Mouse (Mus musculus) layer of hippocampus, adult 2 months (tissue): ENCODE data around the gene Dazap1. TPM values are rescaled to one million over a fixed set of nuclear protein-coding genes. Genes with fewer than 3 reads are reported as not detected.

Experiments
- DNase-seq, 2 experiments: peaks; one replicate each; pipeline ENCODE4 v3.0.0; 2022; ENCODE audit warnings: low spot score in 2 of 2
- H3K27ac ChIP-seq: fragments of 200-600 bp; 2 replicates; pipeline ENCODE4 v1.8.1; 2022
- H3K4me3 ChIP-seq: fragments of 200-600 bp; 2 replicates; pipeline ENCODE4 v1.8.1; 2022; ENCODE audit warnings: mild to moderate bottlenecking
- CTCF ChIP-seq: fragments of 200-600 bp; conservative IDR thresholded peaks from 2 replicates; pipeline ENCODE4 v1.8.1; 2022; ENCODE audit warnings: antibody characterized with exemption, mild to moderate bottlenecking, moderate library complexity
- microRNA-seq, 2 experiments: library from miRNA; unstranded; fragments of <30 nt; microRNA quantifications; one replicate each; pipeline ENCODE4 v1.2.0; 2021
- total RNA-seq, 2 experiments: library from RNA; stranded (reverse); gene quantifications; 2 replicates each; pipeline ENCODE4 v1.2.3; 2021

Dazap1 gene
- total RNA-seq, 2 experiments from 2014 or later, result 91.2 to 95.4 TPM

GRCm38 (mm10) chr10:80330888-80331287, 69.6 kb downstream of the Dazap1 start:
- H3K4me3 ChIP-seq, result no peak overlapping the region

GRCm38 (mm10) chr10:80331636-80332524, 70.6 kb downstream of the Dazap1 start:
- DNase-seq, result no peak
- no peak overlapping the region for H3K27ac ChIP-seq
- H3K4me3 ChIP-seq, result no peak overlapping the region
- no peak for TF ChIP-seq CTCF

More at GRCm38 (mm10) chr10:80330888-80331287, 69.6 kb downstream of the Dazap1 start:
- no peak for DNase-seq
- no peak for TF ChIP-seq CTCF
- no peak overlapping the region for H3K27ac ChIP-seq

- Histone ChIP-seq H3K4me3 (no peak overlapping the region), H3K27ac (no peak overlapping the region)
- DNase-seq, result no peak
- no peak for TF ChIP-seq CTCF
These were observed 71.3 kb downstream of the Dazap1 start for GRCm38 (mm10) chr10:80332525-80332989.

GRCm38 (mm10) chr10:80336263-80336662, 75.0 kb downstream of the Dazap1 start:
- no peak for DNase-seq
- TF ChIP-seq CTCF, result no peak
- H3K4me3 ChIP-seq, result no peak overlapping the region
- H3K27ac ChIP-seq, result no peak overlapping the region

Small RNA genes within 50 kb of the gene (microRNA-seq; reads per million reads assigned to microRNA genes)
- gene Mir6911, result 0.96 to 2.6 reads per million in 2 experiments

Other genes with a start within 250 kb of the Dazap1 start
- gene Arhgap45, start 244.8 kb upstream of the Dazap1 start, total RNA-seq, result 1 to 10 TPM; 3.7 to 4.4 TPM
- gene Polr2e, start 221.7 kb upstream of the Dazap1 start, total RNA-seq, result 10 to 100 TPM; 77.8 to 79.1 TPM
- 100 to 1,000 TPM; 440 to 464 TPM for gene Gpx4, start 214.3 kb upstream of the Dazap1 start, total RNA-seq
- 10 to 100 TPM; 22.4 to 23.4 TPM for gene Sbno2, start 155.9 kb upstream of the Dazap1 start, total RNA-seq
- gene Stk11, start 145.7 kb upstream of the Dazap1 start, total RNA-seq, result 10 to 100 TPM; 96.8 to 97.7 TPM
- gene Atp5d, start 122.9 kb upstream of the Dazap1 start, total RNA-seq, result 100 to 1,000 TPM; 332 to 344 TPM
- 100 to 1,000 TPM; 331 to 341 TPM for gene Cbarp, start 120.7 kb upstream of the Dazap1 start, total RNA-seq
- 10 to 100 TPM; 53.1 to 54.5 TPM for gene Midn, start 113.2 kb upstream of the Dazap1 start, total RNA-seq
- gene Cirbp, start 95.5 kb upstream of the Dazap1 start, total RNA-seq, result 100 to 1,000 TPM in 1 of 2 experiments, 10 to 100 TPM in 1; 88.3 to 103 TPM
- 1 to 10 TPM; 7.0 to 7.4 TPM for gene 1600002K03Rik, start 88.5 kb upstream of the Dazap1 start, total RNA-seq
- 1 to 10 TPM; 7.1 to 9.7 TPM for gene Efna2, start 82.0 kb upstream of the Dazap1 start, total RNA-seq
- gene Mum1, start 35.1 kb upstream of the Dazap1 start, total RNA-seq, result 10 to 100 TPM; 41.4 to 49.6 TPM
- gene Ndufs7, start 12.4 kb upstream of the Dazap1 start, total RNA-seq, result 100 to 1,000 TPM; 201 to 210 TPM
- gene Gamt, start 474 bp upstream of the Dazap1 start, total RNA-seq, result 10 to 100 TPM; 29.8 to 33.1 TPM
- gene Rps15, start 31.0 kb downstream of the Dazap1 start, total RNA-seq, result 100 to 1,000 TPM; 926 to 932 TPM
- gene Apc2, start 34.5 kb downstream of the Dazap1 start, total RNA-seq, result 100 to 1,000 TPM in 1 of 2 experiments, 10 to 100 TPM in 1; 98.3 to 110 TPM
- gene 2310011J03Rik, start 59.1 kb downstream of the Dazap1 start, total RNA-seq, result 10 to 100 TPM; 23.5 to 25.7 TPM
- gene Pcsk4, start 68.0 kb downstream of the Dazap1 start, total RNA-seq, result 1 to 10 TPM; 2.8 to 3.2 TPM
- 10 to 100 TPM in 1 of 2 experiments, 1 to 10 TPM in 1; 9.6 to 11.0 TPM for gene Reep6, start 68.5 kb downstream of the Dazap1 start, total RNA-seq
- gene Adamtsl5, start 86.9 kb downstream of the Dazap1 start, total RNA-seq, result 1 to 10 TPM; 4.7 to 7.2 TPM
- 10 to 100 TPM; 33.4 to 36.6 TPM for gene Plk5, start 95.0 kb downstream of the Dazap1 start, total RNA-seq
- gene Mex3d, start 126.2 kb downstream of the Dazap1 start, total RNA-seq, result 10 to 100 TPM; 15.5 to 17.1 TPM
- gene Mbd3, start 138.1 kb downstream of the Dazap1 start, total RNA-seq, result 100 to 1,000 TPM; 147 to 149 TPM
- 100 to 1,000 TPM; 404 to 413 TPM for gene Uqcr11, start 145.3 kb downstream of the Dazap1 start, total RNA-seq
- 10 to 100 TPM; 27.6 to 31.6 TPM for gene Tcf3, start 172.2 kb downstream of the Dazap1 start, total RNA-seq
- not detected for gene Onecut3, start 233.3 kb downstream of the Dazap1 start, total RNA-seq